8 mouse cellular contexts compared by ENCODE assay signal in genomic region chr11:121434156-121435155, GRCm38 (mm10). TPM values are rescaled to one million over a fixed set of nuclear protein-coding genes. Genes with fewer than 3 reads are reported as not detected.
DNase-seq lines count a peak whose midpoint lies in the region; ATAC-seq lines count a peak whose summit lies in the region.

Gene Fn3k, plus strand, starts transcription at chr11:121434913.

- DNase-seq in adrenal gland, adult (ENCODE audit: inconsistent age in 2 of 2, low spot score in 1 of 2): peak; percentile 92 to 96
- DNase-seq in embryo, embryonic 10 days (ENCODE audit: low spot score): peak; percentile 83
- DNase-seq in gastrocnemius, postnatal 14 days: peak; percentile 82
- peak; percentile 82 for DNase-seq in intestine, embryonic 14.5 days (ENCODE audit: low spot score)
- DNase-seq in left cerebral cortex, postnatal 10 days (ENCODE audit: extremely low spot score in 1 of 2, low spot score in 2 of 2): peak; percentile 89 to 94
- peak; percentile 96 to 97 for DNase-seq in right cerebral cortex, postnatal 10 days (ENCODE audit: low spot score in 2 of 2)
- peak; percentile 88 for DNase-seq in urinary bladder, postnatal 14 days (ENCODE audit: low spot score)

- H3K9ac ChIP-seq in intestine, embryonic 14.5 days (ENCODE audit: low read length): peak within 1 kb of the TSS; percentile 31

- no peak within 1 kb of the TSS for H3K27ac ChIP-seq in intestine, embryonic 14.5 days (ENCODE audit: low read depth)

- H3K4me2 ChIP-seq in intestine, embryonic 14.5 days (ENCODE audit: low read length): peak within 1 kb of the TSS; percentile 68

- H3K4me1 ChIP-seq in intestine, embryonic 14.5 days (replicated peaks; ENCODE audit: control insufficient read depth, insufficient read depth, low read length): peaks cover 9% of the 10 kb centered on the region

- 5% methylated on average over 30 of the region's 30 CpGs for WGBS in intestine, embryonic 14.5 days

- intact Hi-C loops in gastrocnemius, postnatal 14 days (cut with DNase I; ENCODE audit: low total_unique reads): no loop called here
- intact Hi-C loops in left cerebral cortex, postnatal 10 days (cut with DNase I): no loop called here

- ATAC-seq in intestine, embryonic 14.5 days (replicated peaks; ENCODE audit: low FRiP score, low TSS enrichment, low read depth): peak; percentile 81
- ATAC-seq in megakaryocyte progenitor cell, adult 5-6 weeks (replicated peaks; ENCODE audit: poor library complexity): peak; percentile 74

- 0 out of 2 replicates have a peak, but pooled peaks cover 7% of the 10 kb centered on the region for H3K36me3 ChIP-seq in intestine, embryonic 14.5 days (ENCODE audit: control insufficient read depth, insufficient read depth, low read length)

- H3K27me3 ChIP-seq in intestine, embryonic 14.5 days (replicated peaks; ENCODE audit: control insufficient read depth, insufficient read depth, low read length): no peaks in the 10 kb centered on the region

- peak within 1 kb of the TSS; percentile 40 for H3K4me3 ChIP-seq in intestine, embryonic 14.5 days (ENCODE audit: low read depth, low read length)

- H3K9me3 ChIP-seq in intestine, embryonic 14.5 days (ENCODE audit: control insufficient read depth, low read length): no peaks in the 10 kb centered on the region

RNA-seq across cellular contexts. Expression of gene Fn3k, which starts in this region (rescaled TPM):
- total RNA-seq in gastrocnemius, postnatal 14 days (2021): 1 to 10 TPM; 6.7 to 7.8 TPM
- 0.70 and 0.96 TPM in 2 replicates for polyA plus RNA-seq in intestine, embryonic 14.5 days (2014; fragmentation: Nextera tagmentation; extraction: Ambion mirVana)
- 10 to 100 TPM; 16.0 to 19.0 TPM for total RNA-seq in left cerebral cortex, postnatal 10 days (2021)
- 0.20 TPM in 1 of 2 replicates, not detected in the other for total RNA-seq in megakaryocyte progenitor cell, adult 5-6 weeks (2015)
- not detected in 2 replicates for total RNA-seq in megakaryocyte progenitor cell, adult 5-6 weeks (2017)

Comparison
In these comparisons a context has a peak if more than half of its experiments do, and no peak if none do; other contexts are left out.
1. RNA of gene Fn3k (total RNA-seq): 16.0 to 19.0 TPM in left cerebral cortex, postnatal 10 days and 6.7 to 7.8 TPM in gastrocnemius, postnatal 14 days; 0.20 TPM in megakaryocyte progenitor cell, adult 5-6 weeks; every median in the first group is over 4 times any median in the second.
2. Peak in DNase-seq, ATAC-seq, H3K4me3 ChIP-seq, H3K9ac ChIP-seq and H3K4me2 ChIP-seq in intestine, embryonic 14.5 days; RNA of the gene not detected or under 1 TPM.
3. Peak in ATAC-seq in megakaryocyte progenitor cell, adult 5-6 weeks; RNA of the gene not detected or under 1 TPM.
4. Peak in every context shown above with its lines, with median percentiles within 50 percentile points of each other: DNase-seq.